Mouse (Mus musculus): ENCODE results near the gene 9830107B12Rik.

Gene 9830107B12Rik

DNA sequence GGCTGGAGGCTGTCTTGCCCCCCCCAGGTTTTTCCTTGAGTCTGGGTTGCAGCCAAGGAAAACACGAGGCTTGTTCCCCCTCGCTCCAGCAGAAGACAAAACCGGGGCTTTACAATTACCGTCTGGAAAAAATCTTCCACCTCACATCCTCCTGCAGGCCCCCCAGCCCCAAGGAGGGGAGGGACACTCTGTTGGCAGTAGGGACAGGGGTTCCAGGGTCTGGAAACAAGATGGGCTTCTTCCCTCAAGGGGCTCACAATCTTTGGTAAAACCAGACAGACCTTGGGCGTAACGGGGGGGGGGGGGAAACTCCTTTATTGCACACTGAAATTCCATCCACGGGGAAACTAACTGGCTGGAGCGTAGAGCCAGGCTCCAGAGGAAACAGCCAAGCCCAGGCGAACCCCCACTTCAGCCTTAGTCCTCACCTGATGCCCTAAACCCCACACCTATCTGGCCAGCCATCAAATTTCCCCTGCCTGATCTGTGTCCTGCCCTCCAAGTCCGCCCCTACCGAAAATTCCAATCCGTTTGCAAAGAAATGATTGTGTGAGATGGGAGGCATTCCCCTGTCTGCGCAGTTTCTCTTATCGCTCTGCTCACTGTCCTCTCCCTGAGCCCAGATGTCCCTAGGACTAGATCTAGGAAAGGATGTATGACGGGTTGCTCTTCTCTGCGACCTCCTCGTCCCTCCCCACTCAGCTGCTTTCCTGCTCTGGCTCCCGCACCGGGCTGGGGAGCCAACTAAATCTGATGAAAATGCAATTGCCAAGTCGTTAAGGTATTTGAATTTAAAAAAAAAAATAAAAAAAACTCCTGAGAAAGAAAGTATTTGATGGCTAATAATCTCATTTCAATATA lies 51.0 kb downstream of the 9830107B12Rik start:
- intact Hi-C loops (cut with DNase I) = no loop called here

DNA sequence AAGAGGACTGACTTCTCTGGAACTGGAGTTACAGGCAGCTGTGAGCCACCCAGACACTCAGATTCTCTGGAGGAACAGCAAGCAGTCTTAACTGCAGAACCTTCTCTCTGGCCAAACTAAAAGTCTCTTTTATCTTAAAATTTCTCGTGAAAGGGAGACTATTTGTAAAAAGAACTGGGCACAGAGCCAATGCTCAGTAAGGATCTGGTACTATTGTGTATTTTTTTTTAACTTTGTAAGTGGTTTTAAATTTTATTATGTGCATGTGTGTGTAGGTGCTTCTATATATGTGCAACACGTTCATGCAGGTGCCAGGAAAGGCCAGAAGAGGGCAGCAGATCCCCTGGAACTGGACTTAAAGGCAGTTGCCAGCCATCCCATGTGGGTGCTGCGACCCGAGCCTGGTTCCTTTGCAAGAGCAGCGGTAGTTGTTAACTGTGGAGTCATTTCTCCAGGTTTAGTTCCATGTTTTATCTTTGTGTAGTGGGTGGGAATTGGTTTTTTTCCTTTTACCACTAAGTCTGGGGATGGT lies 52.7 kb downstream of the 9830107B12Rik start:
- intact Hi-C loops (cut with DNase I) = no loop called here

DNA sequence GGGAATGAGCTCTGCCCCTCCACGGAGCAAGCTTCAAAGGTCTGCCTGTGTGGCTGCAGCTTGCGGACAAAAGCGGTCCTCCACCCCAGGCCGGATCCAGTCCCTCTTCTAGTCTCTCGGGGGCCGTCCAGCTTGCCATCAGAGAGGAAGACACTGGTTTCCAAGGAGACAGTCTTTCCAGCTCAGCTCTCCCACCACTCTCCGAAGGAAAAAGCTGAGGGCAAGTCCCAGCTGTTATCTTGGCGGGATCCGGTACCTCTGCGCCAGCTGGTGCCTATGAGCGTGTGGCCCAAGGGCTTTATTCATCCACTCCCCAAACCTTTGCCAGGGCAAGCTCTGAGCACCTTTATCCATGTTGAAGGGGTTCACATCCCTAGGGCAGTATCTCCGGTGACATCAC lies 55.8 kb downstream of the 9830107B12Rik start:
- intact Hi-C loops (cut with DNase I) = no loop called here

DNA sequence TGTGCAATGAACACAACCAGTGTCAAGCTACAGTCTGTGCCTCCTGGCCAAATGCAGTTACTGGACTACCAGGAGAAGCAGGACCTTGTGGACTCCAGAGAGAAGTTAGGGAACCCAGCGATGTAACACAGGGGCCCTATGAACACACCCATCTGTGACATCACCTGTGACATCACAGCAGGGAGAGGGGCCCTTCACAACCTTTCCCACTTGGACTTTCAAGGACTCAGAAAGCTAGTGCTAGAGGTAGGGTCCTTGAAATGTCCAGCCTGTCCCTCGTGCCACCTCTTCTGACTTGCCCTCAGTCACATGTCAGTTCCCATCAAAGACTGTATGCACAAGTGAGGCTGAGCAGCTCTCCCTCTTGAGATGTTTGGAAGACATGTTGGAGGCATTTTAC lies 56.6 kb downstream of the 9830107B12Rik start:
- intact Hi-C loops (cut with DNase I) = no loop called here

DNA sequence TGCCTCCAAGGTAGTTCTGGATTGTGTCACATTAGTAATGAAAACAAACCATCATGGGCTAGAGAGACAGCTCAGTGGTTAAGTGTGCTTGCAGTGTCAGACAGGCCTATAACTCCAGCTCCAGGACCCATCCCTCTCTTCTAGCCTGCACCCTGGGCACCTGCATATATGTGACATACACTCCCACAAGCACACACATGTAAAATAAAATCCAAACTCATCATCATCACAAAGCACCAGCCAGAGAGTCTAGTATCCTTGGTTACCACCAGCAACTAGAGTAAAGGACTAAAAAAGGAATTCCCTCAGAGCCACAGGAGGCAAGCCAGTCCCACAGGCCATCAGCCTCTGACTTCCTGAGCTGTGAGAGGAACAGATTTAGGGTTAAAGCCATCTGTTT lies 57.0 kb downstream of the 9830107B12Rik start, which contains the start of gene 1700067P10Rik:
Gene 1700067P10Rik (plus strand): TSS at position 301 of the 400 bp plus-strand sequence.
- intact Hi-C loops (cut with DNase I) = no loop called here

DNA sequence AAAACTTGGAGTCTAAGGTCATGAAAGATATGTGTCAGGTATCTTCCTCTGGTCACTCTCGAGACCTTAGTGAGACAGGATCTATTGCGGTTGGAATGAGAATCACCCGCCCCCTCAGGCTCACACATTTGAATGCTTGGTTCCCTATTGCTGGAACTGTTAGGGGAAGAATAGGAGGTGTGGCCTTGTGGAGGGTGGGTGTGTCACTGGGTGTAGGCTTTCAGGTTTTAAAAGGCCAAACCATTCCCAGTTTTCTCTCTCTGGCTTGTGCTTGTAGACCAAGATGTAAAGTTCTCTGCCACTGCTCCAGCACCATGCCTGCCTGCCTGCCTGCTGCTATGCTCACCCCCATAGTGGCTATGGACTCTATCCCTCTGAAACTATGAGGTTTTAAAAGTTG lies 65.4 kb downstream of the 9830107B12Rik start:
- intact Hi-C loops (cut with DNase I) = no loop called here

Data from adrenal gland (tissue).